Mouse (Mus musculus): ENCODE measurements at regions not wholly inside any gene's neighbourhood (a gene's known extent, or its start where the extent isn't known, plus 50 kb on each side); places are given as distances from the start of the nearest gene placed in this dataset.

- H3K4me3 ChIP-seq (replicated peaks; ENCODE audit: insufficient read depth, low read depth, low read length), result no peak overlapping the region
- DNase-seq, result peak in 1 of 2 experiments; percentile 51
- no peaks in the 10 kb centered on the region for H3K27me3 ChIP-seq (ENCODE audit: control insufficient read depth, insufficient read depth, low read length)
- H3K27ac ChIP-seq (ENCODE audit: insufficient read depth, low read length), result no peak overlapping the region
- no peaks in the 10 kb centered on the region; the same call in 1 of the 2 replicates for H3K4me1 ChIP-seq (ENCODE audit: control insufficient read depth, insufficient read depth, low read length)
- no peak for TF ChIP-seq CTCF (IDR thresholded peaks at IDR 0.05; ENCODE audit: borderline replicate concordance, insufficient read depth, low read depth, low read length)
- TF ChIP-seq POLR2A (IDR thresholded peaks at IDR 0.05; ENCODE audit: borderline replicate concordance, insufficient read depth, low read length), result no peak
Measured at GRCm38 (mm10) chr12:38982423-38982822, 203.2 kb downstream of the Etv1 start.

GRCm38 (mm10) chr12:38985909-38986308, 206.7 kb downstream of the Etv1 start:
- no peak for TF ChIP-seq POLR2A (IDR thresholded peaks at IDR 0.05; ENCODE audit: borderline replicate concordance, insufficient read depth, low read length)
- TF ChIP-seq CTCF (IDR thresholded peaks at IDR 0.05; ENCODE audit: borderline replicate concordance, insufficient read depth, low read depth, low read length), result no peak
- WGBS, result 96% methylated on average over 2 of the region's 2 CpGs
- Histone ChIP-seq H3K4me3 (replicated peaks; ENCODE audit: insufficient read depth, low read depth, low read length) (no peak overlapping the region), H3K27ac (ENCODE audit: insufficient read depth, low read length) (no peak overlapping the region), H3K27me3 (ENCODE audit: control insufficient read depth, insufficient read depth, low read length) (no peaks in the 10 kb centered on the region), H3K4me1 (ENCODE audit: control insufficient read depth, insufficient read depth, low read length) (no peaks in the 10 kb centered on the region; the same call in 1 of the 2 replicates)
- DNase-seq, result no peak

- Histone ChIP-seq H3K27me3 (ENCODE audit: control insufficient read depth, insufficient read depth, low read length) (no peaks in the 10 kb centered on the region), H3K4me3 (replicated peaks; ENCODE audit: insufficient read depth, low read depth, low read length) (no peak overlapping the region), H3K4me1 (ENCODE audit: control insufficient read depth, insufficient read depth, low read length) (no peaks in the 10 kb centered on the region; the same call in 1 of the 2 replicates), H3K27ac (ENCODE audit: insufficient read depth, low read length) (no peak overlapping the region)
- WGBS, result 82% methylated on average over 3 of the region's 3 CpGs
- TF ChIP-seq CTCF (IDR thresholded peaks at IDR 0.05; ENCODE audit: borderline replicate concordance, insufficient read depth, low read depth, low read length) (no peak), POLR2A (IDR thresholded peaks at IDR 0.05; ENCODE audit: borderline replicate concordance, insufficient read depth, low read length) (no peak)
- no peak for DNase-seq
Measured at GRCm38 (mm10) chr12:38986346-38986745, 207.2 kb downstream of the Etv1 start.

- no peak for DNase-seq
- no peak overlapping the region for H3K27ac ChIP-seq (ENCODE audit: insufficient read depth, low read length)
- TF ChIP-seq CTCF (IDR thresholded peaks at IDR 0.05; ENCODE audit: borderline replicate concordance, insufficient read depth, low read depth, low read length) (no peak), POLR2A (IDR thresholded peaks at IDR 0.05; ENCODE audit: borderline replicate concordance, insufficient read depth, low read length) (no peak)
- H3K27me3 ChIP-seq (ENCODE audit: control insufficient read depth, insufficient read depth, low read length), result no peaks in the 10 kb centered on the region
- H3K4me1 ChIP-seq (ENCODE audit: control insufficient read depth, insufficient read depth, low read length), result no peaks in the 10 kb centered on the region; the same call in 1 of the 2 replicates
- H3K4me3 ChIP-seq (replicated peaks; ENCODE audit: insufficient read depth, low read depth, low read length), result no peak overlapping the region
Measured at GRCm38 (mm10) chr12:38987277-38987676, 208.1 kb downstream of the Etv1 start.

- Histone ChIP-seq H3K27me3 (ENCODE audit: control insufficient read depth, insufficient read depth, low read length) (no peaks in the 10 kb centered on the region), H3K4me3 (replicated peaks; ENCODE audit: insufficient read depth, low read depth, low read length) (no peak overlapping the region), H3K27ac (ENCODE audit: insufficient read depth, low read length) (no peak overlapping the region), H3K4me1 (ENCODE audit: control insufficient read depth, insufficient read depth, low read length) (no peaks in the 10 kb centered on the region)
- TF ChIP-seq CTCF (IDR thresholded peaks at IDR 0.05; ENCODE audit: borderline replicate concordance, insufficient read depth, low read depth, low read length) (no peak), POLR2A (IDR thresholded peaks at IDR 0.05; ENCODE audit: borderline replicate concordance, insufficient read depth, low read length) (no peak)
- DNase-seq, result no peak
- 97% methylated on average over 4 of the region's 4 CpGs for WGBS
Measured at GRCm38 (mm10) chr12:38987819-38988218, 208.6 kb downstream of the Etv1 start.

- Histone ChIP-seq H3K4me1 (ENCODE audit: control insufficient read depth, insufficient read depth, low read length) (no peaks in the 10 kb centered on the region; the same call in 1 of the 2 replicates), H3K27me3 (ENCODE audit: control insufficient read depth, insufficient read depth, low read length) (no peaks in the 10 kb centered on the region), H3K27ac (ENCODE audit: insufficient read depth, low read length) (no peak overlapping the region), H3K4me3 (replicated peaks; ENCODE audit: insufficient read depth, low read depth, low read length) (no peak overlapping the region)
- DNase-seq, result peak in 1 of 2 experiments; percentile 26
- TF ChIP-seq POLR2A (IDR thresholded peaks at IDR 0.05; ENCODE audit: borderline replicate concordance, insufficient read depth, low read length) (no peak), CTCF (IDR thresholded peaks at IDR 0.05; ENCODE audit: borderline replicate concordance, insufficient read depth, low read depth, low read length) (no peak)
- 39% methylated on average over 2 of the region's 2 CpGs for WGBS
Measured at GRCm38 (mm10) chr12:39027179-39027578, 248.0 kb downstream of the Etv1 start.

- Histone ChIP-seq H3K4me1 (ENCODE audit: control insufficient read depth, insufficient read depth, low read length) (no peaks in the 10 kb centered on the region; the same call in 1 of the 2 replicates), H3K4me3 (replicated peaks; ENCODE audit: insufficient read depth, low read depth, low read length) (no peak overlapping the region), H3K27me3 (ENCODE audit: control insufficient read depth, insufficient read depth, low read length) (no peaks in the 10 kb centered on the region), H3K27ac (ENCODE audit: insufficient read depth, low read length) (no peak overlapping the region)
- TF ChIP-seq CTCF (IDR thresholded peaks at IDR 0.05; ENCODE audit: borderline replicate concordance, insufficient read depth, low read depth, low read length) (no peak), POLR2A (IDR thresholded peaks at IDR 0.05; ENCODE audit: borderline replicate concordance, insufficient read depth, low read length) (no peak)
- whole genome bisulfite sequencing, result 61% methylated on average over 2 of the region's 2 CpGs
- DNase-seq, result no peak
Measured at GRCm38 (mm10) chr12:39027948-39028347, 248.8 kb downstream of the Etv1 start.

- no peak overlapping the region for H3K4me3 ChIP-seq (replicated peaks; ENCODE audit: insufficient read depth, low read depth, low read length)
- 81% methylated on average over 3 of the region's 3 CpGs for WGBS
- H3K4me1 ChIP-seq (ENCODE audit: control insufficient read depth, insufficient read depth, low read length), result peaks cover 7% of the 10 kb centered on the region; the same call in 1 of the 2 replicates
- no peak for TF ChIP-seq POLR2A (IDR thresholded peaks at IDR 0.05; ENCODE audit: borderline replicate concordance, insufficient read depth, low read length)
- TF ChIP-seq CTCF (IDR thresholded peaks at IDR 0.05; ENCODE audit: borderline replicate concordance, insufficient read depth, low read depth, low read length), result no peak
- DNase-seq, result no peak
- H3K27me3 ChIP-seq (ENCODE audit: control insufficient read depth, insufficient read depth, low read length), result no peaks in the 10 kb centered on the region
- no peak overlapping the region for H3K27ac ChIP-seq (ENCODE audit: insufficient read depth, low read length)
Measured at GRCm38 (mm10) chr12:39033982-39034381, 254.8 kb downstream of the Etv1 start.
